8 mouse cellular contexts compared by ENCODE assay signal in genomic region chr11:109311885-109312605, GRCm38 (mm10). TPM values are rescaled to one million over a fixed set of nuclear protein-coding genes. Genes with fewer than 3 reads are reported as not detected.
A peak's percentile ranks its signal among the peaks of the same experiment; 100 is the strongest.
DNase-seq lines count a peak whose midpoint lies in the region; ATAC-seq lines count a peak whose summit lies in the region.

No protein-coding gene starts in this region.

- intact Hi-C loops in gastrocnemius, postnatal 14 days (cut with DNase I; ENCODE audit: low total_unique reads) = loop anchor here (10.0 kb wide), 1 partner anchor 67 kb away; no protein-coding TSS in a partner anchor

- DNase-seq in ZHBTc4 (ENCODE audit: low read depth, low spot score) = peak; percentile 79
- DNase-seq in gastrocnemius, postnatal 14 days = peak; percentile 71
- DNase-seq in left cerebral cortex, adult 8-10 months (ENCODE audit: low spot score in 2 of 2) = peak; percentile 63 to 67
- peak; percentile 78 for DNase-seq in right cerebral cortex, adult 2 months (ENCODE audit: low spot score in 2 of 2)
- peak; percentile 55 to 76 for DNase-seq in urinary bladder, postnatal 36 days (ENCODE audit: low spot score in 2 of 2)

- ATAC-seq in common myeloid progenitor, adult 5-6 weeks (replicated peaks; ENCODE audit: low read depth, poor library complexity, severe bottlenecking) = peak; percentile 96
- ATAC-seq in inflammation-experienced regulatory T-cells, adult 6 months = peak; percentile 95
- ATAC-seq in megakaryocyte, adult 5-6 weeks (ENCODE audit: poor library complexity, severe bottlenecking) = peak; percentile 96

RNA-seq across cellular contexts. Expression of gene Rgs9, which starts 14.1 kb away (rescaled TPM):
- 0.10 and 0.14 TPM in 2 replicates for total RNA-seq in common myeloid progenitor, adult 5-6 weeks (2017)
- under 1 TPM; 0.11 to 0.31 TPM for total RNA-seq in gastrocnemius, postnatal 14 days (2021)
- 1 to 10 TPM; 4.2 to 6.6 (median 4.9) TPM for polyA plus RNA-seq in inflammation-experienced regulatory T-cells, adult 6 months (2017; shearing (Covaris generic))
- 100 to 1,000 TPM; 118 to 133 (median 128) TPM for total RNA-seq in left cerebral cortex, adult 8-10 months (2022)
- 0.09 TPM in 1 of 2 replicates, not detected in the other for total RNA-seq in megakaryocyte, adult 5-6 weeks (2015)
- total RNA-seq in megakaryocyte, adult 5-6 weeks (2017) = not detected in 2 replicates

RNA-seq across cellular contexts. Expression of gene Gna13, which starts 50.6 kb away (rescaled TPM):
- total RNA-seq in common myeloid progenitor, adult 5-6 weeks (2017) = 43.8 and 49.6 TPM in 2 replicates
- total RNA-seq in gastrocnemius, postnatal 14 days (2021) = 10 to 100 TPM; 27.1 to 29.7 TPM
- polyA plus RNA-seq in inflammation-experienced regulatory T-cells, adult 6 months (2017; shearing (Covaris generic)) = 10 to 100 TPM; 57.3 to 78.9 (median 61.4) TPM
- total RNA-seq in left cerebral cortex, adult 8-10 months (2022) = 10 to 100 TPM; 51.9 to 58.1 (median 54.0) TPM
- 59.5 and 61.2 TPM in 2 replicates for total RNA-seq in megakaryocyte, adult 5-6 weeks (2015)
- total RNA-seq in megakaryocyte, adult 5-6 weeks (2017) = 54.2 and 57.3 TPM in 2 replicates

Comparison
In these comparisons a context has a peak if more than half of its experiments do, and no peak if none do; other contexts are left out.
1. Peak in every context shown above with its lines: DNase-seq and ATAC-seq.
2. RNA of gene Rgs9, which starts 14.1 kb away (total RNA-seq): 118 to 133 TPM in left cerebral cortex, adult 8-10 months; 0.11 to 0.31 TPM in gastrocnemius, postnatal 14 days, 0.10 to 0.14 TPM in common myeloid progenitor, adult 5-6 weeks and 0.09 TPM in megakaryocyte, adult 5-6 weeks; every median in the first group is over 10 times any median in the second.